Mouse (Mus musculus) olfactory bulb, adult 2 months (tissue): Measurements from ENCODE around the gene Tle3.

Source experiments
- CTCF ChIP-seq: fragments of 200-500 bp; IDR thresholded peaks from 2 replicates; pipeline ENCODE4 v1.5.1; 2012; ENCODE audit warnings: low read depth, mild to moderate bottlenecking, low read length, moderate library complexity; ENCODE audit not compliant: insufficient read depth
- POLR2A ChIP-seq: fragments of 200-500 bp; IDR thresholded peaks from 2 replicates; pipeline ENCODE4 v1.6.1; 2012; ENCODE audit warnings: mild to moderate bottlenecking, low read depth, low read length, moderate library complexity; ENCODE audit not compliant: insufficient read depth

DNA sequence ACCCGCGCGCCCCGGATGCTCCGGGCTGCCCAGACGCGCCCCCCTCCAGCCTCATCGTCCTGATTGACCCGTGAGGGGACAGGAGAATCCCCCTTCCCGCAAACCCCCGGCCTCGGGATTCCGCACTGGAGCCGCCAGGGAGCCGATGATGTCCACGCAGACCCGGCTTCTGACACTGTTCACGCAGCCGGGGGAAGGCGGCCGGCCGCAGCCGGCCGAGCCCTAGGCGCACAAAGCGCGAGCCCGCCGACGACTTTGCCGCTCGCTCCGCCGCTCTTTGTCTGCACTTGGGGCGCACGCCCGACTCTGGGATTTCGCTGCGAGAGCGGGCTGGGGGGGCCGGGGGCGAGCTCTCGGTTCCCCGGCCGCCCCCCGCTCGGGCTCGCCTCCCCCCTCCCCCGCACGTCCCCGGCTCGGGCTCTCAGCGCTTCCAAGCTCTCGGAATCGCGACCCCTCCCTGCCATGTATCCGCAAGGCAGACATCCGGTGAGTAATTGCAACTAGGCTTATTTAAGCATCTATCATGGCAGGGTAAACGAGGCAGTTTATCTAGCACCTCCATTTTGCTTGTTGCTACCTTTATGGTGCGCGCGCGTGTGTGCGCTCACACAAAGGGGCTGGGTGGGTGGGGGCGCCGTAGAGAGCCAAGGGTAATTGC, 939 bp downstream of the Tle3 start:
- TF ChIP-seq POLR2A (no peak), CTCF (no peak)
